In the genomic region with DNA sequence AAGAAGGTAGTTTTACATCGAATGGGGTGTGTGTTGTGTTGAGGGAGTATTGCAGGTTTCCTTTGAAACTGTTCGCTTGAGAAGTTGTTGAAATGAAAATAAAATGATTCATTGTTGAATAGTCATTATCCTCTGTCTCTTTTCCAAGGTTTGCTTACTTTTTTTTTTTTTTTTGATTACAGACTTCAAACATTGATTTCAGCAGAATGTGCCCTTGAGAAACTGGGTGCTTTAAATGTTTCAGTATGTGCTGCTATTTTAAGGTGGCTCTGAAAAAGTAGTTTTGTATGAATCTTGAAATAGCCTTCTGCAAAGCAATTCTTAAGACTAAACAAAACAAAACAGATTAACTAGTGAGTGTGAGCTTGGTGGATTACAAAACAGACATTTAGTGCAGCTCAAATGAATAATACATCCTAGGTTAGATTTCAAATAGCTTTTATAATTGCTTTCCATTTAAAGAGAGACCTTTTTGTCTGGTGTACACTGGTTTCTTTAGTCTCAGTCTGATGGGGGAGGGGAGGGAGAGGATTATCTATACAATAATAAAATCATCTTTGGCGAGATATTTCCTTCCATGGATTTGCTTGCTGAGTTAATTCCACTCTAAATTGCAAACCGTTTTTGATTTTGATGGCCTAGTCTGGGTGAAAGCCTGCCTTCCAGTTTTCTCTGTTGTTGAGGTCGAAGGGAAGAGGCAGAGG, we compare ENCODE assay signal across 8 mouse cellular contexts. TPM values are rescaled to one million over a fixed set of nuclear protein-coding genes. Genes with fewer than 3 reads are reported as not detected.
A peak's percentile ranks its signal among the peaks of the same experiment; 100 is the strongest.
DNase-seq lines count a peak whose midpoint lies in the region; ATAC-seq and TF ChIP-seq lines count a peak whose summit lies in the region.

No protein-coding gene starts in this region.

- TF ChIP-seq POLR2A in embryonic fibroblast, embryonic 13.5 days (IDR thresholded peaks at IDR 0.05; ENCODE audit: low read depth, low read length) = no peak

- peak overlapping the region; percentile 96 for H3K4me3 ChIP-seq in lung, embryonic 15.5 days
- H3K4me3 ChIP-seq in embryonic fibroblast, embryonic 13.5 days (ENCODE audit: insufficient read depth, low read length) = peak overlapping the region; percentile 72
- H3K4me3 ChIP-seq in limb, embryonic 10.5 days = peak overlapping the region; percentile 100
- H3K4me3 ChIP-seq in neural tube, embryonic 15.5 days (replicated peaks) = peak overlapping the region; percentile 98

- peak overlapping the region; percentile 99 for H3K9ac ChIP-seq in lung, embryonic 15.5 days
- H3K9ac ChIP-seq in neural tube, embryonic 15.5 days (replicated peaks) = peak overlapping the region; percentile 98

- peak overlapping the region; percentile 97 for H3K27ac ChIP-seq in lung, embryonic 15.5 days
- peak overlapping the region; percentile 73 for H3K27ac ChIP-seq in embryonic fibroblast, embryonic 13.5 days (ENCODE audit: insufficient read depth, low read length)
- H3K27ac ChIP-seq in limb, embryonic 10.5 days = peak overlapping the region; percentile 98
- peak overlapping the region; percentile 98 for H3K27ac ChIP-seq in neural tube, embryonic 15.5 days (replicated peaks)

- no peaks in the 10 kb centered on the region for H3K36me3 ChIP-seq in lung, embryonic 15.5 days
- no peaks in the 10 kb centered on the region for H3K36me3 ChIP-seq in limb, embryonic 10.5 days
- H3K36me3 ChIP-seq in neural tube, embryonic 15.5 days = no peaks in the 10 kb centered on the region

- no peak for TF ChIP-seq CTCF in embryonic fibroblast, embryonic 13.5 days (IDR thresholded peaks at IDR 0.05; ENCODE audit: borderline replicate concordance, insufficient read depth, low read length)

- peaks cover 38% of the 10 kb centered on the region for H3K4me1 ChIP-seq in lung, embryonic 15.5 days
- peaks cover 17% of the 10 kb centered on the region for H3K4me1 ChIP-seq in embryonic fibroblast, embryonic 13.5 days (ENCODE audit: control insufficient read depth, insufficient read depth, low read length)
- H3K4me1 ChIP-seq in limb, embryonic 10.5 days = peaks cover 36% of the 10 kb centered on the region
- H3K4me1 ChIP-seq in neural tube, embryonic 15.5 days = peaks cover 32% of the 10 kb centered on the region

- ATAC-seq in lung, embryonic 15.5 days (ENCODE audit: borderline replicate concordance, extremely low read depth, low FRiP score, low TSS enrichment) = no peak
- ATAC-seq in neural tube, embryonic 15.5 days (ENCODE audit: low FRiP score) = no peak

- no peak for DNase-seq in lung, postnatal 25 days (ENCODE audit: low spot score)
- no peak for DNase-seq in limb, embryonic 10.5 days (ENCODE audit: low spot score)
- DNase-seq in adrenal gland, adult 8-10 months = no peak
- no peak for DNase-seq in adrenal gland, postnatal 10 days
- no peak for DNase-seq in thymus, postnatal 14 days

- 5% methylated on average over 5 of the region's 5 CpGs for WGBS in lung, embryonic 15.5 days
- WGBS in limb, embryonic 10.5 days = 20% methylated on average over 5 of the region's 5 CpGs
- 2% methylated on average over 5 of the region's 5 CpGs for WGBS in neural tube, embryonic 15.5 days

- H3K27me3 ChIP-seq in lung, embryonic 15.5 days = no peaks in the 10 kb centered on the region
- H3K27me3 ChIP-seq in limb, embryonic 10.5 days (ENCODE audit: low read depth, poor library complexity, severe bottlenecking) = no peaks in the 10 kb centered on the region
- no peaks in the 10 kb centered on the region for H3K27me3 ChIP-seq in neural tube, embryonic 15.5 days (replicated peaks)

- H3K9me3 ChIP-seq in lung, embryonic 15.5 days = no peaks in the 10 kb centered on the region
- no peaks in the 10 kb centered on the region for H3K9me3 ChIP-seq in limb, embryonic 10.5 days (replicated peaks)
- no peaks in the 10 kb centered on the region for H3K9me3 ChIP-seq in neural tube, embryonic 15.5 days (replicated peaks)

- H3K4me2 ChIP-seq in lung, embryonic 15.5 days = peak overlapping the region; percentile 58
- peak overlapping the region; percentile 61 for H3K4me2 ChIP-seq in neural tube, embryonic 15.5 days

RNA-seq across cellular contexts. Expression of a gene that starts 1.3 kb away (rescaled TPM):
- 25.8 and 31.9 TPM in 2 replicates for polyA plus RNA-seq in lung, embryonic 15.5 days (2015; fragmentation: Nextera tagmentation; extraction: Ambion mirVana)
- 47.2 and 59.0 TPM in 2 replicates for polyA plus RNA-seq in embryonic fibroblast, embryonic 13.5 days (2011; ENCODE audit: insufficient read length, low read depth, missing spikeins)
- polyA plus RNA-seq in limb, embryonic 10.5 days (2016; fragmentation: Nextera tagmentation; extraction: Ambion mirVana) = 34.0 and 40.3 TPM in 2 replicates
- 31.8 and 34.6 TPM in 2 replicates for polyA plus RNA-seq in neural tube, embryonic 15.5 days (2015; fragmentation: Nextera tagmentation; extraction: Ambion mirVana)
- total RNA-seq in adrenal gland, adult 8-10 months (2022) = 100 to 1,000 TPM; 108 to 187 (median 139) TPM
- total RNA-seq in adrenal gland, postnatal 10 days (2021) = 100 to 1,000 TPM in 1 of 2 experiments, 10 to 100 TPM in 1; 85.3 to 118 TPM

RNA-seq across cellular contexts. Expression of a gene that starts 46.3 kb away (rescaled TPM):
- 1,793 and 1,844 TPM in 2 replicates for polyA plus RNA-seq in lung, embryonic 15.5 days (2015; fragmentation: Nextera tagmentation; extraction: Ambion mirVana)
- 672 and 858 TPM in 2 replicates for polyA plus RNA-seq in embryonic fibroblast, embryonic 13.5 days (2011; ENCODE audit: insufficient read length, low read depth, missing spikeins)
- 3,103 and 4,103 TPM in 2 replicates for polyA plus RNA-seq in limb, embryonic 10.5 days (2016; fragmentation: Nextera tagmentation; extraction: Ambion mirVana)
- polyA plus RNA-seq in neural tube, embryonic 15.5 days (2015; fragmentation: Nextera tagmentation; extraction: Ambion mirVana) = 1,173 and 1,202 TPM in 2 replicates
- 100 to 1,000 TPM; 203 to 424 (median 307) TPM for total RNA-seq in adrenal gland, adult 8-10 months (2022)
- 100 to 1,000 TPM; 442 to 474 TPM for total RNA-seq in adrenal gland, postnatal 10 days (2021)
